Mouse (Mus musculus) spleen, embryonic (tissue): ENCODE results near the gene Mgmt.

Source experiments
- CTCF ChIA-PET: fragments of 350-600 bp; sonication (Branson Sonifier 250); formaldehyde crosslinking; loops from one replicate; lab custom pipeline; 2022; lab: Charles Lee

Gene Mgmt

DNA sequence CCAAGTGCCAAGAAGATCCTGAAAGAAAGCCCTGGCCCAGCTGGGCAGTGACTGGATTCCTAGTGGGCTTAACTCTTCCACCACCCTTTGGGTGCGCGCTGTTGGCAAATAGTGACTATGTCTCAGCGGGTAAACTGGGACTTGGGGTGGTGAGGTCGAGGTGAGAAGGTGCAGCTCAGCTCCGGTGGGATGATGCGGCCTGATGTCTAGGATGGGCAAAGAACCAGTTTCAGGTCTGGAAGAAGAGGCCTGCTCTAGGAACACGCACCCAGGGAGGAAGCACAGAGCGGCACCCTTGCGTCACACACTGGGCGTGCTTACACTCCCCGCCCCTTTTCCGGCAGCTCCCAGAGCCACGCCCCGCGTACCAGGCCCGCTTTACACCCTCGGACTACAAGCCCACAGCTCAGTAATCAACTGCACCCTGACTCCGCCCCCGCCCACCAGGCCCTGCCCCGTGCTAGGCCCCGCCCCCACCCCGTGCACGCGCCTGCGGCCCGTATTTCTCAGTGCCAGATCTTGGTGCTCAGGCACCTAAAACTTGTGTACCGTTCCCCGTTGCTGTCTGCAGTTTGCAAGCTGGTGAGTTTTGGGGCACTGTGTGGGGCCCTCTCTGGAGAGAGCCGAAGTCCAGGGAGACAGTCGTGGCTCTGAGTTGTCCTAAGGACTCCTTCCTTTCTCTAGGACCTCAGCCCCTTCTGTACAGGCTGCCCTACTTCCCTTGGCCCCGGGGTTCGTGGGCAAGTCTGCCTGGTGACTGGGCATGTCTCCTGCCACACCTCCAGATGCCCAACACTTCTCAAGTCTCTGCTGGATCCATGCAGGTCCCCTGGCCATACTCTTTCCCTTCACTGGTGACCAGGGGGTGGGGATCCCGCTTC lies at the start of gene Mgmt:
Gene Mgmt, plus strand, starts transcription at position 509 of the 881 bp plus-strand sequence.
- CTCF ChIA-PET: no interaction called here

DNA sequence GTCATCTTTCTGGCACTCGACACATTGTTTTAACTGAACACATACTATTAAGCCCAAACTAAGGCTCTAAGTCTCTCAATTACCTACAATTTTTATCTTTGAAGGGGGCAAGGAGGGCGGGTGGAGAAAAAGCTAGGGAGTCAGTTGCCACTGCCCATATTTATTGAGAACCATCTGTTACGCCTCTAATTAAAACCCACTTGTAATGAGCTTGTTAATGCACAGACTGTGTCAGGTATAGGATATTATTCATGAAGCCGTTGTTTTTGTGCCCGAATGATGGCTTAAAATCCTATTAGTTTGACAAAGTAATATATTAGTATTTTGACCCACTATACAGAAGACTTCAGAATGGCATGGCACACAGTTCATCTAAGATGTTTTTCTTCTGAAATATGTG lies 49.6 kb upstream of the Mgmt start:
- CTCF ChIA-PET: no interaction called here

DNA sequence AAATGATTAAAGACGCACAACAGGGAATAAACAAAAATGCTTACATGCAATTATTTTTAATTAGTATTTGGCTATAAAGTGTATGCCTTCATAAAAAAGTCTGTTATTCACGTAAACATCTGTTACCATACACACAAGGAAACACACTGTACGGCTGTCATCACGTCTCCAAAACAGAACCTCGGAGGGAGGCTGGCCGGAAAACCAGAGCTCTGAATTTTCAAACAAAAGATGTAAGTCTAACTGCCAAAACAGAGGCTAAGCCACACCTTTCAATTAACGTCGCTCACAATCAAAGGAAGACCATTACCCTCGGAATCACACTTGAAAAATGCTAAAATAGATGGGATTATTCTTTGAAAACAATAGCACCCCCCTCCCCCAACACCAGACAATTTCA lies 49.1 kb upstream of the Mgmt start:
- CTCF ChIA-PET: no interaction called here

DNA sequence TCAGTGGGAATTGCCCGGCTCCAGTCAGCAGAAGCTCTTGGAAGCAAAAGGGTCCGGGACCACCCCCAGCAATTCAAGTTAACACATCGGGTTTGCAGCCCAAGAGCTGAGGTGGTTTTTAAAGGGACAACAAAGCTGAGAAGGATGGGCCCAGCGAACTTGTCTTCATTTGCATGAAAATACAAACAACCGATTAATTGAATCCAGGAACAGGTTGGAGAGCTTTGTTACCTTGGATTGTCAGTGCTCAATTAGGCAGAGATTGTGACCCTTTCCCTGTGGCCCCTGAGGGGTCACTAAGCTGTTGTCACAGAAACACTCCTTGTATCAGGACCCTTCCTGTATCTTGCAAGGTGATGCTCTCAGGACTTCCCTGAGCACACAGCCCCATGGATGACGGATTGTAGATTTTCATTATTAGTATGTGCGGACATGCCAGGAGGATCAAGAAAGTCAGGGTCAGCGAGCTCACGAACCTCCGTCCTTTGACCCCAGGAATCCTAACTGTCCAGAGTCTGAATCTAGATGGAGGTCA lies 48.3 kb upstream of the Mgmt start:
- CTCF ChIA-PET: no interaction called here

DNA sequence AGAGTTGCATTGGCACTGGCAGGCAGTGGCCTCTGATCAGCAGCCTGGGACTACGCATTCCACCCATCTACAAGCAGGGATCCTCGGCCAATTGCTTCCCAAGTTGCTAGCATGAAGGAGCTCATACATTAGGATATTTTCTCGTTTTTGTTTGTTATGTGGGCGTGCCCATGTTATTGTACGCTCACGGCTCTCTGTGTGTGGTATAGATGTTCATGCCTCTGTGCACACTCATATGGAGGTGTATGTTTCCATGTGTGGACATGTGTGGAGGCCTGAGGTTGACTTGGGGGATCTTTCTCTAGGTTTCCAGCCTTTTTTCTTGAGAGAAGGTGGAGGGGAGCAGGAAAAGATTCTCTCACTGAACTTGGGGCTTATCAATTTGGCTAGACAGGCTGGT lies 46.8 kb upstream of the Mgmt start:
- CTCF ChIA-PET: interaction anchor here (0.7 kb wide), 1 partner anchor 12 kb away, joined by 3 read pairs; no protein-coding TSS in a partner anchor

DNA sequence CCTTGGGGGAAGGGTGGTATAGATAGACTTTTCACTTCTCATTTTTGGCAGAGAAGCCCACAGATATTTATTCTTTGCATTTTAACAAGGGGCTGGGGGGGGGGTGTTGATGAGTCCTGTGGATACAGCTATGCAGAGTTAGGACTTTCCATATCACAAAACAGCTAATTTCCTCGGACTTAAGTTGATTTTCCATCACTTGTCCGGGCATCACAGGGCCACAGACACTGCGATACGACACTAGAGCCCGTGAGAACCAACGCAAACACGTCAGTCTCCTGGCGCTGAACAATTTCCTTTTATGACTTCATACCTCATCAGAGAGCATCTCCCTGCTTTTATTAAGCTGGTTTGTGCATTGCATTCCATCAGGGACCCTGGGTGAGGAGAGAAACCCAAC lies 45.7 kb upstream of the Mgmt start:
- CTCF ChIA-PET: no interaction called here

DNA sequence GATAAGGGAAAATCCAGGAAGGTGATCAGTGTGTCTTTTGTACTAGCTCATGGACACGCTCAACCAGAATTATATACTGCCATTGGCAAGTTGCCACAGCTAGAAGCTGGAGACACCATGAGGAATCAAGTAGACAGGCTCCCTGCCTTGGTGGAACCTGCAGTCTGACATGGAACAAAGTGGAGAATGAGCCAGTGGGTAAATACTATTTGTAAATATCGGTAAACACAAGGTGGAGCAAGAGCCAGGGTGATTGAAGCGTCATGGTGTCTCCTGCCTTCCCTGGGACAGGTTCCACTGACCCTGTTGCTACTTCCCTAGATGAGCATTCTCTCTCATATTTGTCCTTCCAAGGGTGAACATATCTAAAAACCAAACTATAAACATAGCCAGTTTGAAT lies 44.6 kb upstream of the Mgmt start:
- CTCF ChIA-PET: no interaction called here

DNA sequence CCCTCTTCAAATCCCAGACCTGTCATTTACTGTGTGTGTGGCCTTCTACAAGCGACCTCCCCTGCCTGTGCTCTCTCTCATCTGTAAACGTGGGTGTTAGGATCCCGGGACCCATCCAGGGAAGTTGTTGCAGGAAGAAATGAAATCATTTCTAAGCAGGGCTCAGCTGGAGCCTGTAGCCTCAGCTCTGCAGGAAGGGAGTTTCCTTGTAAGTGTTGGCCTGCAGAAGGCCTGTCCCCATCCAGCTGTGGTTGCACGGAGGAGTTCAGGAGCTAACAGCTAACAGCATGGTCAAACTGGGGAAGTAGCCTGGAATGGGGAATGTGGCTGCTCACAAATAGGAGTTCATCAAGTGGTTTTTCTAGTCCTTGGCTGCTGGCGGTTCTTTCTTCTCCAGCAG lies 44.1 kb upstream of the Mgmt start:
- CTCF ChIA-PET: no interaction called here

DNA sequence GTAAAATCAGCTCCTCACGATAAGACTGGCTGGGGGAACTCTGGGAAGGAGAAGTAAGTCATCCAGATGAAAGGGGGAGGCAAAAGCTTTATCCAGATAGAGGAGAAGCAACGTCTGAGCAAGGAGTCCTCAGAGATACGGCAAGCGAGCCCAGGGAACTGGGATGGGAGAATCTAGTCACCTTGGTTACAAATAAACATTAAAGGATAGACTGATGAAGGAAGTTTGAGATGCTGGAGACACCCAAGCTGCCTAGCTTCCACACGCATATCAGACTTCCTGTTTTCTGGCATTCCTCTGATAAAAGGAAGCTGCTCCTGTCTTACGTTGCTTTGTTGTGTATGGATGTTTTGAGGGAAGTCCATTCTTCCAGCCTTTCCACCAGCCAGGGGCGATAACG lies 42.5 kb upstream of the Mgmt start:
- CTCF ChIA-PET: no interaction called here

DNA sequence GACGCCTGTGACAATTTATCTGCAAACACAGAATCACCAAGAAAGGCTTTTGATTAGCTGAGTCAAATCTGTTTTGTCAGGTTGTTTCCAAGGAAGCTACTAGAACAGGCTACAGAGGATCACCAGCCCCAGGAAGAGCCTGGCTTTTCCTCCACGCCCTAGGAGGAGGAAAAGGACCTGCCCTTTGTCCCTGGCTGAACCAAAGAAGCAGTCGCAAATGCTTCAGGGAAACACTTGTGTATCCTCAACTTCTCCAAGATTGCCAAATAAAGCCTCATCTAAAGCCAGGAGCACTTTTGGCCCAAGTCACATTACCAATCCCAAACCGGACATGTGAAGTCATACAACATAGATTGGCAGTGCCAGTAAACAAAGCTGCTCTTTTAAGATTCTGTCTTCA lies 41.7 kb upstream of the Mgmt start:
- CTCF ChIA-PET: no interaction called here

DNA sequence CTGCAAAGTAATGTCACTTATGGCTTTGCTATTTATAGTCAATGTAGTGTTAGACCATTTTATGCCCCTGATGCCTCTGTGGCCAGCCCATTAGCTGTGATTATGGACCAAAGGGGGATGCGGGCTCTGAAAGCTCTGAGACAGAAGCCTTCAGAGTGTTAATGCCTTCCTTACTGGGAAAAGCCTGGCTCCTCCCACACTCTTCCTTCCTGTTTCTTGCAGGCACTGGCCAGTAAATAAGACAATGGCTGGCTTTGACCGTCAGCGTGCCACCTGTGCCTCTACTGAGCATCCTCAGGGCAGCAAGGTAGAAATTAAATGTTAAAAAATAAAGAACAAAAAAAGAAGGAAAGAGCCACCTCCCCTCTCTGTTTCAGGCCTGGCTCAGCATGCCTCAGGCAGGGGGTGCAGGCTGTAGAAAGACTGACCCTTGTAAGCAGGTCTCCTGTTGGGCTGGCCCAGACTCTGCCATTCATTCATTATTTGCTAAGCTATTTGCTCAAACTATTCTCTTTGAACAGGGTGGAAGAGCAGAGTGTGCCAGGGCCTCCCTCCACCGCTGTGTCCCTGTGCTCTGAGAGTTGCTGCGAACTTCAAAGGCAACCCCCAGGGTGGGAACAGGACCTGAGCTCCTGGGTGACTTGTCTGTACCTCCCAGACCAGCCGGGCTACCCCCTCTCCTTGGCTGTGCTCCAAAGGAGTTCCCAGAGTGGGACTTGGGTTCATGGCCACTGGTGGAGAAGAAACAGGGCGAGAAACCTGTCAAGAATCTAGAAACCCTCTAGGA lies 29.5 kb upstream of the Mgmt start:
- CTCF ChIA-PET: no interaction called here

DNA sequence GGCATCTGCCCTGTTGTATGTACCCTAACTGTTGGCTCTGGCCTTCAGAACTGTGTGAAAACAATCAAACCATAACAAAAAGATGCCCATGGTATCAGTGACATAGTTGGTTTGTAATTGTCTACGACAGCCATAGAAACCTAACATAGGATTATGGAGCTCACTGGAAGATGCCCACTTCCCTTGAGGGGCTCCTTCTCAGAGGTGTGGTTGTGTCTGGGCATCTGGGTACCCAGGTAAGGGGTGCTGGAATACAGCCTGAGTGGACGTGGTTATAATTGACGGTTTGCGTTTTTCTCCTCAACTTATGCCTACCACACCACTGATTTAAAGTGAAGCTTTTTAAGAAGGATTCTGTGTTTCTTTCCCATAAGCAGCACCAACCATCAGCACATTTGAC lies 28.5 kb upstream of the Mgmt start:
- CTCF ChIA-PET: no interaction called here

DNA sequence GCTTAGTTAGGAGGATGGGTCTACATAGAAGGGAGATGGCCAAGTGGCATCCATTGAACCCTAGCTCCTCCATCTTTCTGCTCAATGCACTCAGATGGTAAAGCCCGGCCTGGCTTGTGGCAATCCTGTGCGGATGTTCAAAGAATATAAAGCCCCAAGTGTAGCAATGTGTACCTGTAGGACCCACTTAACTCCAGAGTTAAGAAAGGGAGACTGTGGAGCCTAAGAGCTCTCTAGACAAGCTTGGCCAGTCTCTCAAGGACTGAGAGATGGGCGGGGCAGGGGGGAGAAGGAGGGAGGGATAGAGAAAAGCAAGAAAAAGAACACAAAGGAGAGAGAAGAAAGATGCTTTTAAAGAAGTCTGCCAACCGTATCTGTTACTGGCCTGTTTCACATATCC lies 27.9 kb upstream of the Mgmt start:
- CTCF ChIA-PET: no interaction called here

DNA sequence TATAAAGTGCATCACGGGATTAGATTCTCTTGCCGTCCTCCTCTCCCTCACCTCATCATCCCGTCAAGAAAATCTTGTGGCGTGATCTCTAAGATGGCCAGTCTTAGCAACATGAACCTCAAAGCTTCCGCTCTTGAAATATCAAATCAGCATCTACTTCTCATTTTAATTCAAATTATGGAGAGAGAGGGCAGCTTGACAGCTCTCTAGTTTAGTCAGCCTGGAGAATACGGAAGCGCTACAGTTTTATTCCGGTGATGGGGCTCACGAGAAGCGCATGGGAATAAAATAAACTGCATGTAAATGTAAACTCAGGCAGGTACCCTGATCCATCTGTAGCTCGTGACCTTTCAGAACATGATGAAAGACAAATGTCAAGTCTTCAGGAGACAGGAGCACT lies 22.9 kb upstream of the Mgmt start:
- CTCF ChIA-PET: no interaction called here

DNA sequence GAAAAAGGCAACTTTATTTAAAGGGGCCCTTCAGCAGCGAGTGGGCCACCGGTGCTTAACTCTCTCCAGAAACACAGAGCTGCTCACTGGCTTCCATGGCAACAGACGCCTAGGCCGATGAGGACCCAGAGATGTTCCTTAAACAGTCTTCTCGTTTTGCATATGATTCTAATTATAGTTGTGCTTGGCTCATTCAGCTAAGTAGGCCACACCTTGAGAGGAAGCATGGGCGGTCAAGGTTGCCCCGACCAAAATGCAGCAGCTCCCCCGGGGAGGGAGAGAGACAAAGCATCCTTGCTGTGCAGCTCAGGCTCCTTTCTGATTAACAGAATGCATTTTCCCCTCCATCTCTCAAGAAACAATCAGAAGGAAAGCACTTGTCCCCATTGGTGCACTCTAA lies 22.4 kb upstream of the Mgmt start:
- CTCF ChIA-PET: interaction anchor here (0.8 kb wide), 1 partner anchor 31 kb away, joined by 19 read pairs; no protein-coding TSS in a partner anchor

DNA sequence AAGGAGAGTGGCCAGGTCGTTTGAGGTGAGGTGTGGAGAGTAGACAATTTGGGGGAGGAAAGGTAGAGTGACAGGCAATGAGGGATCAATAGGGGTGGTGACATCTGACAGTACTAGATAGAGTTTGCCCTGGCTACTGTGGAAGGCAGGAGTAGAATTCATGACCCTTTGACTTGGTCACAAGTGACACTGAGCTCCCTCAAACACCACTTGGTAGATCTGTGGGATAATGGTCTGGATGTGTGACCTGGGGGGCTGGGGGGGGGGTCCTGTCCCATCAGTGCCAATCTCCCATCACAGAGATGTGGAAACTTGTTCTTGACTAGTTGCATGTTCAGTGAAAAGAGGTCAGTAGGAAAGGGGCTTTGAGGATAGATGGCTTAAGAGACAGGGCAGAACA lies 20.0 kb upstream of the Mgmt start:
- CTCF ChIA-PET: no interaction called here

DNA sequence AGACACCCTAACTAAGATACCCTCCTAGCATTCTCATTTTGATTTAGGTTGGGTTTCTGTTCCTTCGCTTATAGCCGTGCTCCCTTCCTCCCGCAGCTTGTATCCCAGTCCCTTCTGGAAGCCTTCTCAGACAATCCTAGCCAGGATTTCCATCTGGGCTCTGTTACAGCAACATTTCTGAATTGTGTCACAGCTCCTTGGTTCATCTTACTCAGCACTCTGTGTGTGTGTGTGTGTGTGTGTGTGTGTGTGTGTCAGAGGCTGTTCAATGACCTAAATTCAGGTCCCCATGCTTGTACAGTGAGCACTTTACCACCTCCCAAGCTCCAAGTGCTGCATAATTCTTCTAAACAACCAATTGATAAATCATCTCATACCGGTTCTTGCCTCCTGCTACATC lies 14.0 kb upstream of the Mgmt start:
- CTCF ChIA-PET: no interaction called here

DNA sequence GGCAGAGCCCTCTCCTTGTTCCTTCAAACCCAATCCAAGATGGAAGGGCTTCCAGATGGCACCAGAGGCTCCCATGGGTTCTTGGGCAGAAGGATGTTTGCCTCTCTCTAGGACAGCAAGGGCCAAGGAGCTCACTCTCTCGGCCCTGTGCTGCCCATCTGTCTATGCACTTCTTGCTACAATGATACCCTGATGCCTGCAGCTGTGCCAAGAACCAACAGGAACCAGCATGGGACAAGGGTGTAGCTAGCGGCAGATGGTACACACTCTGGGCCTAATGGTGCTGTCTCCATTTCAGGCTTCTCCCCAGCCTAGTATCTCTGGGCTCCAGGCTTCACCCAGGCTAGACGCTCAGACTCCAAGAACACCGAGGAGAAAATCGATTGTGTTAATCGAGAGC lies 6.3 kb upstream of the Mgmt start:
- CTCF ChIA-PET: no interaction called here

DNA sequence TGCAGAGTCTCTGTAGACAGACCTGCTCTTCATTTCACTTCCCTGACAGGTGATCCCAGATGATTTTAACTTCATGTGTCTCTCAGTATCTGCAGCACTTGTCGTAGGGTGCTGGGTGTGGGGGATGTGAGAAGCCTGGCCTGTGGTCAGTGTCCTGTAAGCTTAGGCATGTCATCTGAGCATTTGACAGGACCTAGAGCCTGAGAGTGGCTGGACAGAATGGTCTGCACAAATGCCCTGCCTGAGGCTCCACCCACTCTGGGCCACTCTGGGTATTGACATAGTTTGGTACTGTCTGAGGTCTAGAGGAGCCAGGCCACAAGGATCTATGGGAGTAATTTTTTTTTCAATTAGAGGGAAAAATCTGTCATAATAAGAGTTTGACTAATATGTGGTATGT lies 942 bp downstream of the Mgmt start:
- CTCF ChIA-PET: no interaction called here

DNA sequence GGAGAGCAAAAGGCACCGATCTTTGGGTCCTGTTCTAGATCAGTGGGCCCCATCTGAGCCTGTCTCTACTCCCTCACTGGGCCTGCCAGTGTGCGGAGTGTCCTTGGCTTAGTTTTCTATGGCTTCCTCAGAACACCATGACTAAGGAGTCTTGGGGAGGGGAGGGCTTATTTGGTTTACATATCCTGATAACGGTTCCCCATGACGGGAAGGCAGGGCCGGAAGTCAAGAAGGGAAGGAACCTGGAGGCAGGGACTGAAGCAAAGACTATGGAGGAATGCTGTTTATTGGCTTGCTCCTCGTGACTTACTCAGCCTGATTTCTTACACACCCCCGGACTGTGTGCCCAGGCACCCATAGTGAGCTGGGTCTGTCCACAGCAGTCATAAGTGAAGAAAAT lies 1.4 kb downstream of the Mgmt start:
- CTCF ChIA-PET: no interaction called here

DNA sequence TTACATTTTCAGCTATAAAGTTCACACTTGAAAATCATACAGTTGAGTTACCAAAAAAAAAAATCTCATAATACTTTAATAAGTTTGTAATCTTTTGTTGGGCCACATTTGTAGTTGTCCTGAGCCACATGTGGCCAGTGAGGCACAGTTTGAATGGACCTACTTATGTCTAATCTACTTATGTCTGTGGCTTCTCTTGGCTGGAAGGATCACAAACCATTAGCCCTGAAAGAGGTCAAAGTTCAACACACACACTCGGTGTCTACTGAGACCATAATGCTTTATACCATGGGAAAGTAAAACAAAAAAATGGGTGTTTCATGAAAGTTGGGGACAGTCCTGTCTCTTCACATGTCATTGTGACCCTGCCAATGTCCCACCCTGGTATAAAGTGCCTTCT lies 3.1 kb downstream of the Mgmt start:
- CTCF ChIA-PET: no interaction called here

DNA sequence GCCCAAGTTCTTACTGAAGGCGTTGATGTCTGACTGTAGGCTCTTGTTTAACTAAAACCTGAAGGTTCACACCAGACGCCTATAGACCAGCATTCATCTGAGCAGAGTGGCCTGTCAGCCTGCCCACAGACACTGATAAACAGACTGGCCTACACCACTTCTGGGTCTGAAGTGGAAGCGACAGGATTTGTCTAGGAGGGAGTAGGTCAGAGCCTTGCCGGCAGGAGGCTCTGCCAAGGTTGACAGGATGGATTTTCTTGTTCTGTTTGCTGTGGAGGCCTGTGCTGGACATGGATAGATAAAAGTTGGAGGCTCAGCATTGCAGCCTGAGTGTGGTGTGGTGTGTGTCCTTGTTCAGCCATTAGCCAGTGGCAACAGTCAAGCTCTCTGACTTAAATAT lies 3.6 kb downstream of the Mgmt start:
- CTCF ChIA-PET: no interaction called here

DNA sequence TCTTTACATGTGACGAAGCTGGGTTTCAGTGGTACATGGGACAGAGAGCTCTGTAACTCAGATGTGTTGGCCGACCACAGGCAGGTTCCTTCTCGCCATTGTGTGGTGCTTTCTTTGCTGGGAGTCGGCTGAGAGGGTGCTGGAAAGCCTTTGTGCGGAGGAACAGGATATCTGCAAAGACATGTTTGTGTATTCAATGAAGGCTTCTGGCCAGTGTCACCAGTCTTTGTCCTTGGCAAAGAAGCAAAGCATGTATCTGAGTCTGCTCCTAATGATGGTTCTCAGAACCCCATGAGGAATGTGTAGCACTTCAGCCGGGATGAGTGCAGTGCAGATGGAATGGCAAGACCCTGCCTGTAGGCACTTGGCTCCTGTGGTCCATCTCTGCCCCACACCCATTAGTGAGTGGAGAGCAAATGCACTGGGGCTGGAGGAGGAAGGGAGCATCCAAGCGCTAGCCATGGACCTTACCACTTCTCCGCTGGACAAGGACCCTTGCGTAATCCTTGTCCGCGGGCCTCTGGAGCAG lies 14.3 kb downstream of the Mgmt start:
- CTCF ChIA-PET: no interaction called here
